Mouse (Mus musculus) brown adipose tissue, adult 24 weeks (tissue): ENCODE results near the gene Shank3. TPM values are rescaled to one million over a fixed set of nuclear protein-coding genes. Genes with fewer than 3 reads are reported as not detected.
A peak's percentile ranks its signal among the peaks of the same experiment; 100 is the strongest.

Experiments
- H3K27ac ChIP-seq: fragments of 200-500 bp; replicated peaks from 2 replicates; pipeline ENCODE4 v1.5.1; 2012; ENCODE audit warnings: low read depth, mild to moderate bottlenecking, low read length
- H3K4me1 ChIP-seq: fragments of 200-500 bp; 2 replicates; pipeline ENCODE4 v1.6.1; 2012; ENCODE audit warnings: low read length, mixed read lengths; ENCODE audit not compliant: control insufficient read depth, insufficient read depth, insufficient read length
- H3K4me3 ChIP-seq: fragments of 200-500 bp; 2 replicates; pipeline ENCODE4 v1.5.1; 2012; ENCODE audit warnings: low read depth, mild to moderate bottlenecking, low read length, moderate library complexity; ENCODE audit not compliant: insufficient read depth
- polyA plus RNA-seq: library from polyadenylated mRNA; stranded (reverse); fragments of >200 nt; gene quantifications from 2 replicates; pipeline ENCODE4 v1.2.4, GENCODE M21; 2012; ENCODE audit not compliant: missing spikeins, insufficient read depth, insufficient read length

Gene Shank3
- polyA plus RNA-seq, 1 experiment: 6.8 TPM

- Histone ChIP-seq H3K4me1 (peaks cover 22% of the 10 kb centered on the region), H3K4me3 (peak overlapping the region; percentile 82), H3K27ac (peak overlapping the region; percentile 99)
Measured at GRCm38 (mm10) chr15:89497391-89498048, 1.9 kb upstream of the Shank3 start.

GRCm38 (mm10) chr15:89498049-89498960 lies 1.1 kb upstream of the Shank3 start:
- Histone ChIP-seq H3K4me3 (peak overlapping the region; percentile 82), H3K4me1 (peaks cover 25% of the 10 kb centered on the region), H3K27ac (peak overlapping the region; percentile 99)

GRCm38 (mm10) chr15:89499784-89500220 lies 379 bp downstream of the Shank3 start:
- H3K4me3 ChIP-seq: peak overlapping the region; percentile 77
- H3K27ac ChIP-seq: peak overlapping the region; percentile 39
- peaks cover 25% of the 10 kb centered on the region for H3K4me1 ChIP-seq

- H3K4me3 ChIP-seq: peak overlapping the region; percentile 77
- H3K27ac ChIP-seq: peak overlapping the region; percentile 39
- peaks cover 26% of the 10 kb centered on the region for H3K4me1 ChIP-seq
Measured at GRCm38 (mm10) chr15:89500221-89500791, 883 bp downstream of the Shank3 start.

- Histone ChIP-seq H3K4me3 (peak overlapping the region; percentile 77), H3K27ac (no peak overlapping the region; the same call in 1 of the 2 replicates)
Measured at GRCm38 (mm10) chr15:89501321-89501720, 1.9 kb downstream of the Shank3 start.

GRCm38 (mm10) chr15:89504838-89505237 lies 5.4 kb downstream of the Shank3 start:
- H3K4me3 ChIP-seq: no peak overlapping the region
- peaks cover 16% of the 10 kb centered on the region for H3K4me1 ChIP-seq
- H3K27ac ChIP-seq: no peak overlapping the region

More at GRCm38 (mm10) chr15:89501321-89501720, 1.9 kb downstream of the Shank3 start:
- H3K4me1 ChIP-seq: peaks cover 24% of the 10 kb centered on the region

GRCm38 (mm10) chr15:89507751-89508150 lies 8.3 kb downstream of the Shank3 start:
- Histone ChIP-seq H3K27ac (no peak overlapping the region), H3K4me3 (no peak overlapping the region), H3K4me1 (peaks cover 8% of the 10 kb centered on the region)

- Histone ChIP-seq H3K4me3 (no peak overlapping the region), H3K4me1 (no peaks in the 10 kb centered on the region; the same call in 1 of the 2 replicates), H3K27ac (no peak overlapping the region)
Measured at GRCm38 (mm10) chr15:89512679-89513078, 13.3 kb downstream of the Shank3 start.

- H3K27ac ChIP-seq: no peak overlapping the region
- H3K4me3 ChIP-seq: no peak overlapping the region
- peaks cover 11% of the 10 kb centered on the region for H3K4me1 ChIP-seq
Measured at GRCm38 (mm10) chr15:89521951-89522350, 22.5 kb downstream of the Shank3 start.

- H3K4me1 ChIP-seq: peaks cover 11% of the 10 kb centered on the region
- 0 out of 2 replicates have a peak overlapping the region, but pooled peaks have one; percentile 63 for H3K4me3 ChIP-seq
- no peak overlapping the region for H3K27ac ChIP-seq
Measured at GRCm38 (mm10) chr15:89522566-89523282, 23.3 kb downstream of the Shank3 start.

GRCm38 (mm10) chr15:89523283-89523832 lies 23.9 kb downstream of the Shank3 start:
- peak overlapping the region; percentile 63 for H3K4me3 ChIP-seq
- no peak overlapping the region for H3K27ac ChIP-seq
- H3K4me1 ChIP-seq: peaks cover 9% of the 10 kb centered on the region

GRCm38 (mm10) chr15:89524001-89524571 lies 24.7 kb downstream of the Shank3 start:
- Histone ChIP-seq H3K27ac (no peak overlapping the region), H3K4me1 (peaks cover 8% of the 10 kb centered on the region), H3K4me3 (peak overlapping the region; percentile 36; the same call in 1 of the 2 replicates)

- Histone ChIP-seq H3K4me1 (peaks cover 5% of the 10 kb centered on the region; the same call in 1 of the 2 replicates), H3K4me3 (no peak overlapping the region), H3K27ac (no peak overlapping the region)
Measured at GRCm38 (mm10) chr15:89524611-89525415, 25.4 kb downstream of the Shank3 start.
